Mouse (Mus musculus): ENCODE results near the gene Zdhhc19. TPM values are rescaled to one million over a fixed set of nuclear protein-coding genes. Genes with fewer than 3 reads are reported as not detected.

Gene Zdhhc19
- polyA plus RNA-seq, 1 experiment, result not detected

- no peaks in the 10 kb centered on the region for H3K36me3 ChIP-seq (ENCODE audit: control insufficient read depth, insufficient read depth, low read length)
- DNase-seq, result peak; percentile 98
- H3K27me3 ChIP-seq (ENCODE audit: control insufficient read depth, insufficient read depth, low read length), result no peaks in the 10 kb centered on the region
- peaks cover 3% of the 10 kb centered on the region; the same call in 1 of the 2 replicates for H3K4me1 ChIP-seq (replicated peaks; ENCODE audit: control insufficient read depth, insufficient read depth, low read length)
- H3K4me3 ChIP-seq (ENCODE audit: control insufficient read depth, insufficient read depth, low read length), result peak within 1 kb of the TSS; percentile 63
- H3K27ac ChIP-seq (ENCODE audit: control insufficient read depth, insufficient read depth, low read length), result peak within 1 kb of the TSS; percentile 29
- TF ChIP-seq POLR2A (IDR thresholded peaks at IDR 0.05; ENCODE audit: control insufficient read depth, extremely low read depth, insufficient read depth, low read length, poor library complexity) (peak; percentile 99), CTCF (IDR thresholded peaks at IDR 0.05; ENCODE audit: borderline replicate concordance, control insufficient read depth, extremely low read depth, insufficient read depth, low read length, poor library complexity) (peak; percentile 50; the same call in 1 of the 2 replicates)
- under 1% methylated on average over 73 of the region's 73 CpGs for WGBS
Measured at GRCm38 (mm10) chr16:32608712-32609400, 112.8 kb downstream of the Zdhhc19 start, which contains the start of gene Tfrc. Gene Tfrc (plus strand): TSS chr16:32608920.

GRCm38 (mm10) chr16:32609401-32609779 lies 113.3 kb downstream of the Zdhhc19 start:
- peaks cover 3% of the 10 kb centered on the region; the same call in 1 of the 2 replicates for H3K4me1 ChIP-seq (replicated peaks; ENCODE audit: control insufficient read depth, insufficient read depth, low read length)
- no peaks in the 10 kb centered on the region for H3K27me3 ChIP-seq (ENCODE audit: control insufficient read depth, insufficient read depth, low read length)
- peak overlapping the region; percentile 63 for H3K4me3 ChIP-seq (ENCODE audit: control insufficient read depth, insufficient read depth, low read length)
- H3K27ac ChIP-seq (ENCODE audit: control insufficient read depth, insufficient read depth, low read length), result peak overlapping the region; percentile 29
- peaks cover under 1% of the 10 kb centered on the region for H3K36me3 ChIP-seq (ENCODE audit: control insufficient read depth, insufficient read depth, low read length)
- no peak for TF ChIP-seq CTCF (IDR thresholded peaks at IDR 0.05; ENCODE audit: borderline replicate concordance, control insufficient read depth, extremely low read depth, insufficient read depth, low read length, poor library complexity)
- TF ChIP-seq POLR2A (IDR thresholded peaks at IDR 0.05; ENCODE audit: control insufficient read depth, extremely low read depth, insufficient read depth, low read length, poor library complexity), result no peak
- DNase-seq, result no peak
- WGBS, result under 1% methylated on average over 14 of the region's 14 CpGs

- Histone ChIP-seq H3K27me3 (ENCODE audit: control insufficient read depth, insufficient read depth, low read length) (no peaks in the 10 kb centered on the region), H3K27ac (ENCODE audit: control insufficient read depth, insufficient read depth, low read length) (no peak overlapping the region), H3K4me3 (ENCODE audit: control insufficient read depth, insufficient read depth, low read length) (0 out of 2 replicates have a peak overlapping the region, but pooled peaks have one; percentile 5), H3K36me3 (ENCODE audit: control insufficient read depth, insufficient read depth, low read length) (peaks cover 13% of the 10 kb centered on the region), H3K4me1 (replicated peaks; ENCODE audit: control insufficient read depth, insufficient read depth, low read length) (peaks cover 3% of the 10 kb centered on the region; the same call in 1 of the 2 replicates)
- no peak for TF ChIP-seq CTCF (IDR thresholded peaks at IDR 0.05; ENCODE audit: borderline replicate concordance, control insufficient read depth, extremely low read depth, insufficient read depth, low read length, poor library complexity)
- no peak for TF ChIP-seq POLR2A (IDR thresholded peaks at IDR 0.05; ENCODE audit: control insufficient read depth, extremely low read depth, insufficient read depth, low read length, poor library complexity)
- 12% methylated on average over 5 of the region's 5 CpGs for WGBS
- DNase-seq, result peak; percentile 4
Measured at GRCm38 (mm10) chr16:32610460-32611255, 114.6 kb downstream of the Zdhhc19 start.

Other genes starting within 250 kb of the Zdhhc19 start
- gene Fbxo45, start 249.1 kb upstream of the Zdhhc19 start, polyA plus RNA-seq (2012; rRNA removed), result 6.5 and 7.7 TPM in 2 replicates
- gene Wdr53, start 249.0 kb upstream of the Zdhhc19 start, polyA plus RNA-seq (2012; rRNA removed), result 5.3 and 5.4 TPM in 2 replicates
- gene Smco1, start 224.8 kb upstream of the Zdhhc19 start, polyA plus RNA-seq (2012; rRNA removed), result 0.26 TPM in 1 of 2 replicates, not detected in the other
- 11.6 and 18.8 TPM in 2 replicates for gene Rnf168, start 218.8 kb upstream of the Zdhhc19 start, polyA plus RNA-seq (2012; rRNA removed)
- gene Ubxn7, start 164.0 kb upstream of the Zdhhc19 start, polyA plus RNA-seq (2012; rRNA removed), result 50.1 and 60.4 TPM in 2 replicates
- gene Tm4sf19, start 95.8 kb upstream of the Zdhhc19 start, polyA plus RNA-seq (2012; rRNA removed), result 0.23 TPM in 2 replicates
- 2.5 and 3.8 TPM in 2 replicates for gene Tctex1d2, start 76.6 kb upstream of the Zdhhc19 start, polyA plus RNA-seq (2012; rRNA removed)
- gene Pcyt1a, start 65.3 kb upstream of the Zdhhc19 start, polyA plus RNA-seq (2012; rRNA removed), result 19.7 and 21.2 TPM in 2 replicates
- 1.3 and 1.5 TPM in 2 replicates for gene Slc51a, start 8.4 kb upstream of the Zdhhc19 start, polyA plus RNA-seq (2012; rRNA removed)
- 11.7 and 14.2 TPM in 2 replicates for gene Tfrc, start 112.7 kb downstream of the Zdhhc19 start, polyA plus RNA-seq (2012; rRNA removed)
- 479 and 508 TPM in 2 replicates for gene Tnk2, start 147.6 kb downstream of the Zdhhc19 start, polyA plus RNA-seq (2012; rRNA removed)
- 0.52 and 0.58 TPM in 2 replicates for gene Muc4, start 239.6 kb downstream of the Zdhhc19 start, polyA plus RNA-seq (2012; rRNA removed)

Data from thymus, adult 2 months (tissue).